Mouse (Mus musculus): ENCODE results near the gene Npas4. TPM values are rescaled to one million over a fixed set of nuclear protein-coding genes. Genes with fewer than 3 reads are reported as not detected.
A peak's percentile ranks its signal among the peaks of the same experiment; 100 is the strongest.

Gene Npas4
- total and polyA plus RNA-seq, 2 experiments, result not detected

GRCm38 (mm10) chr19:4945540-4945939, 44.6 kb downstream of the Npas4 start:
- Histone ChIP-seq H3K79me2 (ENCODE audit: control insufficient read depth, insufficient read depth, low read length) (no peaks in the 10 kb centered on the region), H3K27me3 (ENCODE audit: control insufficient read depth, insufficient read depth, low read length) (no peaks in the 10 kb centered on the region), H3K27ac (replicated peaks; ENCODE audit: insufficient read depth, low read depth, low read length) (no peak overlapping the region), H3K36me3 (ENCODE audit: control insufficient read depth, insufficient read depth, low read length) (no peaks in the 10 kb centered on the region), H3K4me3 (ENCODE audit: insufficient read depth, low read depth, low read length) (no peak overlapping the region), H3K4me1 (ENCODE audit: control insufficient read depth, insufficient read depth, low read length) (peaks cover 6% of the 10 kb centered on the region; the same call in 1 of the 2 replicates), H3K9ac (ENCODE audit: low read depth, low read length) (no peak overlapping the region)
- DNase-seq (ENCODE audit: extremely low read depth, low read depth, low spot score), result no peak
- TF ChIP-seq CTCF (IDR thresholded peaks at IDR 0.05; ENCODE audit: low read depth, low read length) (no peak), POLR2A (IDR thresholded peaks at IDR 0.05; ENCODE audit: extremely low read depth, insufficient read depth, low read length) (no peak)
- 56% methylated on average over 6 of the region's 6 CpGs for WGBS

GRCm38 (mm10) chr19:4943253-4943588, 46.9 kb downstream of the Npas4 start:
- H3K36me3 ChIP-seq (ENCODE audit: control insufficient read depth, insufficient read depth, low read length), result no peaks in the 10 kb centered on the region
- peaks cover 6% of the 10 kb centered on the region; the same call in 1 of the 2 replicates for H3K4me1 ChIP-seq (ENCODE audit: control insufficient read depth, insufficient read depth, low read length)
- 4% methylated on average over 13 of the region's 13 CpGs for WGBS
- TF ChIP-seq POLR2A (IDR thresholded peaks at IDR 0.05; ENCODE audit: extremely low read depth, insufficient read depth, low read length) (no peak), CTCF (IDR thresholded peaks at IDR 0.05; ENCODE audit: low read depth, low read length) (no peak)
- H3K27me3 ChIP-seq (ENCODE audit: control insufficient read depth, insufficient read depth, low read length), result no peaks in the 10 kb centered on the region
- H3K27ac ChIP-seq (replicated peaks; ENCODE audit: insufficient read depth, low read depth, low read length), result no peak overlapping the region
- peak overlapping the region; percentile 39; the same call in 1 of the 2 replicates for H3K9ac ChIP-seq (ENCODE audit: low read depth, low read length)
- H3K4me3 ChIP-seq (ENCODE audit: insufficient read depth, low read depth, low read length), result peak overlapping the region; percentile 8; the same call in 1 of the 2 replicates
- no peaks in the 10 kb centered on the region for H3K79me2 ChIP-seq (ENCODE audit: control insufficient read depth, insufficient read depth, low read length)
- no peak for DNase-seq (ENCODE audit: extremely low read depth, low read depth, low spot score)

- WGBS, result 4% methylated on average over 50 of the region's 55 CpGs
- no peaks in the 10 kb centered on the region for H3K79me2 ChIP-seq (ENCODE audit: control insufficient read depth, insufficient read depth, low read length)
- TF ChIP-seq CTCF (IDR thresholded peaks at IDR 0.05; ENCODE audit: low read depth, low read length), result no peak
- TF ChIP-seq POLR2A (IDR thresholded peaks at IDR 0.05; ENCODE audit: extremely low read depth, insufficient read depth, low read length), result no peak
- H3K27me3 ChIP-seq (ENCODE audit: control insufficient read depth, insufficient read depth, low read length), result no peaks in the 10 kb centered on the region
- H3K4me3 ChIP-seq (ENCODE audit: insufficient read depth, low read depth, low read length), result peak within 1 kb of the TSS; percentile 65
- no peaks in the 10 kb centered on the region for H3K36me3 ChIP-seq (ENCODE audit: control insufficient read depth, insufficient read depth, low read length)
- no peak within 1 kb of the TSS for H3K27ac ChIP-seq (replicated peaks; ENCODE audit: insufficient read depth, low read depth, low read length)
- H3K4me1 ChIP-seq (ENCODE audit: control insufficient read depth, insufficient read depth, low read length), result peaks cover 6% of the 10 kb centered on the region; the same call in 1 of the 2 replicates
- H3K9ac ChIP-seq (ENCODE audit: low read depth, low read length), result peak within 1 kb of the TSS; percentile 72
- peak; percentile 62 for DNase-seq (ENCODE audit: extremely low read depth, low read depth, low spot score)
These were observed 47.4 kb downstream of the Npas4 start, which contains the start of gene Peli3 for GRCm38 (mm10) chr19:4942551-4943252. Gene Peli3, minus strand, starts transcription at chr19:4943127.

- no peak overlapping the region for H3K4me3 ChIP-seq (ENCODE audit: insufficient read depth, low read depth, low read length)
- no peak overlapping the region for H3K27ac ChIP-seq (replicated peaks; ENCODE audit: insufficient read depth, low read depth, low read length)
- H3K36me3 ChIP-seq (ENCODE audit: control insufficient read depth, insufficient read depth, low read length), result no peaks in the 10 kb centered on the region
- no peak for DNase-seq (ENCODE audit: extremely low read depth, low read depth, low spot score)
- WGBS, result 90% methylated on average over 17 of the region's 17 CpGs
- peaks cover 3% of the 10 kb centered on the region; the same call in 1 of the 2 replicates for H3K4me1 ChIP-seq (ENCODE audit: control insufficient read depth, insufficient read depth, low read length)
- H3K9ac ChIP-seq (ENCODE audit: low read depth, low read length), result no peak overlapping the region
- H3K79me2 ChIP-seq (ENCODE audit: control insufficient read depth, insufficient read depth, low read length), result no peaks in the 10 kb centered on the region
- H3K27me3 ChIP-seq (ENCODE audit: control insufficient read depth, insufficient read depth, low read length), result no peaks in the 10 kb centered on the region
- TF ChIP-seq CTCF (IDR thresholded peaks at IDR 0.05; ENCODE audit: low read depth, low read length) (no peak), POLR2A (IDR thresholded peaks at IDR 0.05; ENCODE audit: extremely low read depth, insufficient read depth, low read length) (no peak)
These were observed 52.4 kb downstream of the Npas4 start for GRCm38 (mm10) chr19:4937444-4938310.

- whole genome bisulfite sequencing, result 93% methylated on average over 2 of the region's 2 CpGs
- Histone ChIP-seq H3K27ac (replicated peaks; ENCODE audit: insufficient read depth, low read depth, low read length) (no peak overlapping the region), H3K79me2 (ENCODE audit: control insufficient read depth, insufficient read depth, low read length) (no peaks in the 10 kb centered on the region), H3K9ac (ENCODE audit: low read depth, low read length) (no peak overlapping the region), H3K4me3 (ENCODE audit: insufficient read depth, low read depth, low read length) (no peak overlapping the region), H3K4me1 (ENCODE audit: control insufficient read depth, insufficient read depth, low read length) (no peaks in the 10 kb centered on the region), H3K36me3 (ENCODE audit: control insufficient read depth, insufficient read depth, low read length) (no peaks in the 10 kb centered on the region), H3K27me3 (ENCODE audit: control insufficient read depth, insufficient read depth, low read length) (no peaks in the 10 kb centered on the region)
- TF ChIP-seq CTCF (IDR thresholded peaks at IDR 0.05; ENCODE audit: low read depth, low read length) (no peak), POLR2A (IDR thresholded peaks at IDR 0.05; ENCODE audit: extremely low read depth, insufficient read depth, low read length) (no peak)
- DNase-seq (ENCODE audit: extremely low read depth, low read depth, low spot score), result no peak
These were observed 53.2 kb downstream of the Npas4 start for GRCm38 (mm10) chr19:4936896-4937295.

Other genes starting within 250 kb of the Npas4 start
- gene Rbm4b, start 233.8 kb downstream of the Npas4 start, total RNA-seq (2014; rRNA removed), result 19.9 and 20.3 TPM in 2 replicates
- 6.8 and 7.9 TPM in 2 replicates for gene Rbm4b, start 233.8 kb downstream of the Npas4 start, polyA plus RNA-seq (2012; rRNA removed)
- 58.4 and 67.7 TPM in 2 replicates for gene Rbm4, start 196.4 kb downstream of the Npas4 start, total RNA-seq (2014; rRNA removed)
- 25.7 and 32.8 TPM in 2 replicates for gene Rbm4, start 196.4 kb downstream of the Npas4 start, polyA plus RNA-seq (2012; rRNA removed)
- 4.8 and 9.9 TPM in 2 replicates for gene Gm21992, start 178.7 kb downstream of the Npas4 start, total RNA-seq (2014; rRNA removed)
- gene Gm21992, start 178.7 kb downstream of the Npas4 start, polyA plus RNA-seq (2012; rRNA removed), result 22.3 and 23.6 TPM in 2 replicates
- 9.0 and 12.6 TPM in 2 replicates for gene Rbm14, start 178.7 kb downstream of the Npas4 start, total RNA-seq (2014; rRNA removed)
- 18.4 and 26.1 TPM in 2 replicates for gene Rbm14, start 178.7 kb downstream of the Npas4 start, polyA plus RNA-seq (2012; rRNA removed)
- 146 and 174 TPM in 2 replicates for gene Ccs, start 151.0 kb downstream of the Npas4 start, total RNA-seq (2014; rRNA removed)
- gene Ccs, start 151.0 kb downstream of the Npas4 start, polyA plus RNA-seq (2012; rRNA removed), result 245 and 254 TPM in 2 replicates
- gene Ccdc87, start 150.9 kb downstream of the Npas4 start, total RNA-seq (2014; rRNA removed), result not detected in 2 replicates
- gene Ccdc87, start 150.9 kb downstream of the Npas4 start, polyA plus RNA-seq (2012; rRNA removed), result not detected in 2 replicates
- 44.1 and 55.0 TPM in 2 replicates for gene Ctsf, start 135.2 kb downstream of the Npas4 start, total RNA-seq (2014; rRNA removed)
- gene Ctsf, start 135.2 kb downstream of the Npas4 start, polyA plus RNA-seq (2012; rRNA removed), result 69.4 and 88.9 TPM in 2 replicates
- gene Actn3, start 112.4 kb downstream of the Npas4 start, total RNA-seq (2014; rRNA removed), result 1.1 TPM in 1 of 2 replicates, not detected in the other
- gene Actn3, start 112.4 kb downstream of the Npas4 start, polyA plus RNA-seq (2012; rRNA removed), result 0.11 TPM in 1 of 2 replicates, not detected in the other
- gene Zdhhc24, start 111.6 kb downstream of the Npas4 start, total RNA-seq (2014; rRNA removed), result 2.5 and 3.4 TPM in 2 replicates
- 4.8 and 7.7 TPM in 2 replicates for gene Zdhhc24, start 111.6 kb downstream of the Npas4 start, polyA plus RNA-seq (2012; rRNA removed)
- gene Bbs1, start 83.7 kb downstream of the Npas4 start, total RNA-seq (2014; rRNA removed), result 0.65 and 0.87 TPM in 2 replicates
- 0.73 and 0.95 TPM in 2 replicates for gene Bbs1, start 83.7 kb downstream of the Npas4 start, polyA plus RNA-seq (2012; rRNA removed)
- gene Dpp3, start 62.0 kb downstream of the Npas4 start, total RNA-seq (2014; rRNA removed), result 52.1 and 69.7 TPM in 2 replicates
- 121 and 122 TPM in 2 replicates for gene Dpp3, start 62.0 kb downstream of the Npas4 start, polyA plus RNA-seq (2012; rRNA removed)
- gene Peli3, start 47.2 kb downstream of the Npas4 start, total RNA-seq (2014; rRNA removed), result 1.0 and 3.4 TPM in 2 replicates
- 1.4 and 2.6 TPM in 2 replicates for gene Peli3, start 47.2 kb downstream of the Npas4 start, polyA plus RNA-seq (2012; rRNA removed)
- 40.0 and 46.4 TPM in 2 replicates for gene Mrpl11, start 28.2 kb downstream of the Npas4 start, total RNA-seq (2014; rRNA removed)
- gene Mrpl11, start 28.2 kb downstream of the Npas4 start, polyA plus RNA-seq (2012; rRNA removed), result 27.6 and 30.7 TPM in 2 replicates
- gene Slc29a2, start 33.5 kb upstream of the Npas4 start, total RNA-seq (2014; rRNA removed), result 0.28 and 0.34 TPM in 2 replicates
- 1.7 and 2.3 TPM in 2 replicates for gene Slc29a2, start 33.5 kb upstream of the Npas4 start, polyA plus RNA-seq (2012; rRNA removed)
- 11.8 and 13.2 TPM in 2 replicates for gene B4gat1, start 48.5 kb upstream of the Npas4 start, total RNA-seq (2014; rRNA removed)
- 20.1 and 20.4 TPM in 2 replicates for gene B4gat1, start 48.5 kb upstream of the Npas4 start, polyA plus RNA-seq (2012; rRNA removed)
- 2.1 and 3.7 TPM in 2 replicates for gene AC124502.3, start 48.6 kb upstream of the Npas4 start, total RNA-seq (2014; rRNA removed)
- 0.07 and 0.09 TPM in 2 replicates for gene AC124502.3, start 48.6 kb upstream of the Npas4 start, polyA plus RNA-seq (2012; rRNA removed)
- gene Brms1, start 51.0 kb upstream of the Npas4 start, total RNA-seq (2014; rRNA removed), result 13.2 and 13.8 TPM in 2 replicates
- gene Brms1, start 51.0 kb upstream of the Npas4 start, polyA plus RNA-seq (2012; rRNA removed), result 22.6 TPM in 2 replicates
- 0.09 and 0.20 TPM in 2 replicates for gene Rin1, start 60.2 kb upstream of the Npas4 start, total RNA-seq (2014; rRNA removed)
- gene Rin1, start 60.2 kb upstream of the Npas4 start, polyA plus RNA-seq (2012; rRNA removed), result 0.40 and 0.78 TPM in 2 replicates
- 0.18 and 0.54 TPM in 2 replicates for gene Cd248, start 77.8 kb upstream of the Npas4 start, total RNA-seq (2014; rRNA removed)
- 0.57 and 0.98 TPM in 2 replicates for gene Cd248, start 77.8 kb upstream of the Npas4 start, polyA plus RNA-seq (2012; rRNA removed)
- gene Tmem151a, start 95.2 kb upstream of the Npas4 start, total RNA-seq (2014; rRNA removed), result under 0.01 TPM in 2 replicates
- gene Tmem151a, start 95.2 kb upstream of the Npas4 start, polyA plus RNA-seq (2012; rRNA removed), result 0.24 and 0.26 TPM in 2 replicates
- gene Yif1a, start 98.2 kb upstream of the Npas4 start, total RNA-seq (2014; rRNA removed), result 79.3 and 85.7 TPM in 2 replicates
- gene Yif1a, start 98.2 kb upstream of the Npas4 start, polyA plus RNA-seq (2012; rRNA removed), result 188 and 215 TPM in 2 replicates
- gene Cnih2, start 108.2 kb upstream of the Npas4 start, total RNA-seq (2014; rRNA removed), result not detected in 2 replicates
- 0.12 and 0.19 TPM in 2 replicates for gene Cnih2, start 108.2 kb upstream of the Npas4 start, polyA plus RNA-seq (2012; rRNA removed)
- 82.1 and 98.7 TPM in 2 replicates for gene Rab1b, start 116.8 kb upstream of the Npas4 start, total RNA-seq (2014; rRNA removed)
- gene Rab1b, start 116.8 kb upstream of the Npas4 start, polyA plus RNA-seq (2012; rRNA removed), result 165 and 169 TPM in 2 replicates
- gene Klc2, start 128.2 kb upstream of the Npas4 start, total RNA-seq (2014; rRNA removed), result 2.4 and 4.6 TPM in 2 replicates
- 8.7 and 12.3 TPM in 2 replicates for gene Klc2, start 128.2 kb upstream of the Npas4 start, polyA plus RNA-seq (2012; rRNA removed)

All from liver, adult 2 months (tissue).